Mouse (Mus musculus): ENCODE data around the gene Ppil1.

Gene Ppil1

GRCm38 (mm10) chr17:29263840-29264633 lies at the start of gene Ppil1:
Gene Ppil1 (minus strand): TSS chr17:29264186.
- peak; percentile 85 for DNase-seq (ENCODE audit: low read depth, low spot score)

- peak; percentile 63 for DNase-seq (ENCODE audit: low read depth, low spot score)
Observed at GRCm38 (mm10) chr17:29313300-29313699, 49.3 kb upstream of the Ppil1 start.

GRCm38 (mm10) chr17:29312082-29312481 lies 48.1 kb upstream of the Ppil1 start:
- no peak for DNase-seq (ENCODE audit: low read depth, low spot score)

- DNase-seq (ENCODE audit: low read depth, low spot score), result no peak
Observed at GRCm38 (mm10) chr17:29311602-29312001, 47.6 kb upstream of the Ppil1 start.

- no peak for DNase-seq (ENCODE audit: low read depth, low spot score)
Observed at GRCm38 (mm10) chr17:29310056-29310623, 46.2 kb upstream of the Ppil1 start.

GRCm38 (mm10) chr17:29305871-29306270 lies 41.9 kb upstream of the Ppil1 start:
- DNase-seq (ENCODE audit: low read depth, low spot score), result no peak

GRCm38 (mm10) chr17:29305058-29305806 lies 41.2 kb upstream of the Ppil1 start:
- DNase-seq (ENCODE audit: low read depth, low spot score), result no peak

GRCm38 (mm10) chr17:29304376-29305057 lies 40.5 kb upstream of the Ppil1 start:
- DNase-seq (ENCODE audit: low read depth, low spot score), result peak; percentile 50

GRCm38 (mm10) chr17:29303856-29304255 lies 39.9 kb upstream of the Ppil1 start:
- DNase-seq (ENCODE audit: low read depth, low spot score), result no peak

GRCm38 (mm10) chr17:29303087-29303486 lies 39.1 kb upstream of the Ppil1 start:
- peak; percentile 65 for DNase-seq (ENCODE audit: low read depth, low spot score)

GRCm38 (mm10) chr17:29302149-29302548 lies 38.2 kb upstream of the Ppil1 start:
- peak; percentile 23 for DNase-seq (ENCODE audit: low read depth, low spot score)

GRCm38 (mm10) chr17:29301421-29301820 lies 37.4 kb upstream of the Ppil1 start:
- no peak for DNase-seq (ENCODE audit: low read depth, low spot score)

GRCm38 (mm10) chr17:29300926-29301325 lies 36.9 kb upstream of the Ppil1 start:
- no peak for DNase-seq (ENCODE audit: low read depth, low spot score)

GRCm38 (mm10) chr17:29299282-29299681 lies 35.3 kb upstream of the Ppil1 start:
- no peak for DNase-seq (ENCODE audit: low read depth, low spot score)

GRCm38 (mm10) chr17:29297813-29298212 lies 33.8 kb upstream of the Ppil1 start:
- peak; percentile 30 for DNase-seq (ENCODE audit: low read depth, low spot score)

GRCm38 (mm10) chr17:29297321-29297720 lies 33.3 kb upstream of the Ppil1 start:
- DNase-seq (ENCODE audit: low read depth, low spot score), result no peak

- no peak for DNase-seq (ENCODE audit: low read depth, low spot score)
Observed at GRCm38 (mm10) chr17:29295835-29296234, 31.8 kb upstream of the Ppil1 start.

GRCm38 (mm10) chr17:29293807-29294605 lies 30.0 kb upstream of the Ppil1 start:
- no peak for DNase-seq (ENCODE audit: low read depth, low spot score)

- DNase-seq (ENCODE audit: low read depth, low spot score), result no peak
Observed at GRCm38 (mm10) chr17:29292996-29293395, 29.0 kb upstream of the Ppil1 start.

- DNase-seq (ENCODE audit: low read depth, low spot score), result no peak
Observed at GRCm38 (mm10) chr17:29291793-29292192, 27.8 kb upstream of the Ppil1 start.

All from CD4-positive, CD25-positive, alpha-beta regulatory T cell, adult 2 months (primary cell).